Mouse (Mus musculus): Measurements from ENCODE around the gene Alkbh8. TPM values are rescaled to one million over a fixed set of nuclear protein-coding genes. Genes with fewer than 3 reads are reported as not detected.

Alkbh8 gene
- 1.5 and 2.2 TPM in 2 replicates for polyA plus RNA-seq (2012)

- no peak for TF ChIP-seq GATA1 (IDR thresholded peaks at IDR 0.05; ENCODE audit: low read length)
Observed at GRCm38 (mm10) chr9:3334962-3335767, at the start of gene Alkbh8. Gene Alkbh8, plus strand, starts transcription at chr9:3335140.

- no peak for TF ChIP-seq GATA1 (IDR thresholded peaks at IDR 0.05; ENCODE audit: low read length)
Observed at GRCm38 (mm10) chr9:3309292-3309836, 25.6 kb upstream of the Alkbh8 start.

DNA sequence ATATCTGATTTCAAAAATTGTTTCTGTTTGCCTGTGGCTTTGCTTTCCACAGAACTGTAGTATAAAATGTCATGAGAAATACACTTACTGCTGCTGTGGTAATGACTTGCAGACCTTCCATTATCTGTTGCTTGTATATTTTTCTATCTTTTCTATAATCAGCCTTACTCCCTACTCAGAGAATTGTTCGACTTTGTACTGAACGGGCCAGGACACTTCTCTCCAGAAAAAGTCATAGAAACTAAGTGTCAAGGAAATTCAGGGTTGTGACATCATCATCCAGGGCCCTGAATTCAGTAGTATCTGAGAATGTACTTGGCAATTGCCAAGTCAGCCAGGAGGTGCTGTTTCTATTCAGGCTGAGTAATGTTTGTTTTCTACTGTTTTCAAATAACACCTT, 24.9 kb upstream of the Alkbh8 start:
- TF ChIP-seq GATA1 (IDR thresholded peaks at IDR 0.05; ENCODE audit: low read length): no peak

DNA sequence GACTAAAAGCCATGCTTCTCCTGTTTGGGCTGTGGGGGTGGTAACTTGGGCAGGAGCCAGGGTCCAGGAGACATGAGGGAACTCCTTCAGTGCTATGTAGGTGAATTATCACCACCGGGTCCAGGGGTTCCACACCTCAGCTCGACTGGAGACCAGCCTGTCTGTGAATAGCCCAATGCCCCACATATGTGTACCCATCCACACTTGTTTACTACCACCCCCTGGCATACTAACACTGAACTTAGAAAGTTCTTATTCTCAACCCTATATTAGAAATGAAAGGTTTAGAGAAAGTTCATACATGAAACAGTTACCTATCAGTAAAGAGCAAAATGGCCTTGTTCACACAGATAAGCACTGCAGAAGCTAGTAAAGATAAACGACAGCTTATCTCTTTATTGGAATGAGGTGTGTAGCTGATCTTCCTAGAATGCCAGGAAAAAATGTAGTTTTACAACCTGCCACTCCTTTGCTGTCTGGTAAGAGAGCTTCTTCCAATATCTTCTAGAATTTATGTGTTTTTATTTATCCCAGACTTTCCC, 6.8 kb upstream of the Alkbh8 start:
- peak; percentile 81 for TF ChIP-seq GATA1 (IDR thresholded peaks at IDR 0.05; ENCODE audit: low read length)

GRCm38 (mm10) chr9:3330319-3330718, 4.6 kb upstream of the Alkbh8 start:
- TF ChIP-seq GATA1 (IDR thresholded peaks at IDR 0.05; ENCODE audit: low read length): no peak

GRCm38 (mm10) chr9:3330737-3331384, 4.1 kb upstream of the Alkbh8 start:
- TF ChIP-seq GATA1 (IDR thresholded peaks at IDR 0.05; ENCODE audit: low read length): peak; percentile 67

DNA sequence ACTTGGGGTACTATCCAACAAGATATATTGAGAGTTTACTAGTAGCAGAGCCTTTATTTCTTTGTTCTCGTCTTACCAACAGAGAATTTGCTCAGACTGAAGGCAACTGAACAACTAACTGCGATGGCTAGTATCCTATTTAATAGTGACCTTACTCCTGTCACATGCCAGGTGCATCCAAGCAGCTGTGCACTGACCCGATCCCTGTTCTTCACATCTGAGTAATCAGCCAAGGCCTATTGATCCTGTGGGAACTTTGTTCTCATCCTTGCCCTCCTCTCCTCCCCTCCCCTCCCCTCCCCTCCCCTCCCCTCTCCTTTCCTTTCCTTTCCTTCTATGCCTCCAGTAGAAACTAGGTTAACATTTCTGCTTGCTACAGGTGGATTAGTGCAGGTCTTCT, 1.7 kb downstream of the Alkbh8 start:
- TF ChIP-seq GATA1 (IDR thresholded peaks at IDR 0.05; ENCODE audit: low read length): no peak

- TF ChIP-seq GATA1 (IDR thresholded peaks at IDR 0.05; ENCODE audit: low read length): no peak
Observed at GRCm38 (mm10) chr9:3345136-3345535, 10.2 kb downstream of the Alkbh8 start.

- no peak for TF ChIP-seq GATA1 (IDR thresholded peaks at IDR 0.05; ENCODE audit: low read length)
Observed at GRCm38 (mm10) chr9:3345967-3346366, 11.0 kb downstream of the Alkbh8 start.

DNA sequence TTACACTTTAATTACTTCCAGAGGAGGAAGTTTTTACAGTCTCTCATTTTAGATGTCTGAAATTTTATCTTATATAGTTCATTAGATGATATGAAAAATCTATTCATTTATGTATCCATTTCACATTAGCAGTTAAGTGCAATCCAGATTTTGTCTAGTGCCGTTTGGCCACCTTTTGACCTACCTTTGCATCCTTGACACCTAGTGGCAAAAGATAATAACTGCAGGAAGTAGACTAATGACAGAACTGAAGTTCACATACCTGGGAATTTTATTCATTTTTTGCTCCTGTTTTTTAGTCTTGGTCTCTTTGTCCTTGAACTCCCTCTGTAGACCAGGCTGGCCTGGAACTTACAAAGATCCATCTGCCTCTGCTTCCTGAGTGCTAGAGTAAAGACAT, 15.1 kb downstream of the Alkbh8 start:
- TF ChIP-seq GATA1 (IDR thresholded peaks at IDR 0.05; ENCODE audit: low read length): no peak

DNA sequence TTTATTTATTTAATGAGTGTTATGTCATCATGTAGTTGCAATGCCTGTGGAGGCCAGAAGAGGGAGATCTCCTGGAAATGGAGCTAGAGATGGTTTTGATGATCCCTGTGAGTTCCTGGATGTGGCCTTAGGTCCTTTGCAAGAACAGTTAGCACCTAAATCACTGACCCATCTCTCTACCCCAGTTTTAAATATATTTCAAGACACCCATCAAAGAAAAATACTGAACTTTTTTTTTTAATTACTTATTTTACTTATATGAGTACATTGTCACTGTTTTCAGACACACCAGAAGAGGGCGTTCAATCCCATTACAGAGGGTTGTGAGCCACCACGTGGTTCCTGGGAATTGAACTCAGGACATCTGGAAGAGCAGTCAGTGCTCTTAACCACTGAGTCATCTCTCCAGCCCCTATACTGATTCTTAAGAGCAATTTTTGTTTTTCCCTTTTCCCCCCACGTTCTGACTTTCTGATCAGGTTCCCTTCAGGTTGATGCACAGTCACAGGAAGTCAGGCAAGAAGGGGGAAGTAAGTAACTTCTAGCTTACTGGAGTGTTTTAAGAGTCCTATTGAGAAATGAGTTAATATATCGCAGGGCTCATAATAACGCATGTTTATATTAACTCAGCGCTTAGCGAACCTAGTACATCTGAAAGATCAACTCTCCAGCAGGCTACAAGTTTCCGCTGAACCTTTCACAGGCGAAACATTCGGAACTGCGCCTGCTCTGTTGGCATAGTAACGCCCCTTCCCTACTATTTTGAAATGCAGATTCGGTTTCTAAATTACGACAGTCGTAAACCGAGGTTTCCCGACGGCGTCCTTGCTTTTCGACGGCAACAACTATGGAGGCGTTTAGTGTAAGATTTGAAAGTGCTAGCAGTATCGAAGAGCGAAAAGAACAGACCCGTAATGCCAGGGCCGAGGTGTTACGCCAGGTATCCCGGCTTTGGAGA, 68.6 kb downstream of the Alkbh8 start, which contains the start of gene Cwf19l2:
Cwf19l2 (plus strand) TSS at position 342 of the 958 bp plus-strand sequence.
- no peak for TF ChIP-seq GATA1 (IDR thresholded peaks at IDR 0.05; ENCODE audit: low read length)

- no peak for TF ChIP-seq GATA1 (IDR thresholded peaks at IDR 0.05; ENCODE audit: low read length)
Observed at GRCm38 (mm10) chr9:3404372-3404771, 69.4 kb downstream of the Alkbh8 start.

Other genes with a start within 250 kb of the Alkbh8 start
- 0.83 and 1.0 TPM in 2 replicates for gene Cwf19l2, start 68.5 kb downstream of the Alkbh8 start, polyA plus RNA-seq (2012)
- not detected in 2 replicates for gene Gucy1a2, start 197.6 kb downstream of the Alkbh8 start, polyA plus RNA-seq (2012)

All from G1E-ER4 (cell line).